ENCODE assay signal across 8 mouse cellular contexts in the genomic region with DNA sequence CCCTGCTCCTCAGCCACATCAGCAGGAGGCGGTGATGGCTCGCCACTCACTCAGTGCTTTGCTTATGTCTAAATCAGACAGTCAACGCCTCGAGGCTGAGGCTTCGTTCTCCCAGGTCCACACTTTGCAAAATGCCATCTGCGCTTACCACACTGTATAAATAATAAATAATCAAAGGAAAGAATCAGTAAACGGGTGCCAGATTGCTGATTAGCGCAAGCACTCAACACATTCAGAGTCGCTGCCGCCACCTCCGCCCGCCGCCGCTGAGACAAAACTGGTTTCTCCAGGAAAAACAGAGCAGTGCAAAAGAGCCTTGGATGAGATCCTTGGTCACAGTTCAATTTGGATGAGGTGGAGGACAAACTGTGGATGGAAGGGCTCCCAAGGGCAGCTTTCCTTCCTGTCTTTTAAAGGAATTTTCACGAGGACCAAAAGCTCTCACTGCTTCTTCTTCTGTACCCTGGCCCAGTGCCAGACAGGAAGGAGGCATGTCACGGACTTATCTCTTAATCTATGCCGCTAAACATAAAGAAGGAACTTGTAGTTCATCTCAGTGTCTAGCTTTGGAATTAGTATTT. TPM values are rescaled to one million over a fixed set of nuclear protein-coding genes. Genes with fewer than 3 reads are reported as not detected.
A peak's percentile ranks its signal among the peaks of the same experiment; 100 is the strongest.
DNase-seq lines count a peak whose midpoint lies in the region; ATAC-seq and TF ChIP-seq lines count a peak whose summit lies in the region.

No protein-coding gene starts in this region.

- DNase-seq in B cell, adult 2 months = peak; percentile 12 to 21
- DNase-seq in adrenal gland, adult 2 months = peak; percentile 83
- peak; percentile 69 for DNase-seq in kidney, postnatal 0 days (ENCODE audit: low spot score)
- peak; percentile 60 for DNase-seq in limb, embryonic 14.5 days (ENCODE audit: low spot score)
- peak; percentile 78 to 80 for DNase-seq in right cerebral cortex, adult 2 months (ENCODE audit: low spot score in 2 of 2)

- no peak for TF ChIP-seq POLR2A in limb, embryonic 14.5 days (IDR thresholded peaks at IDR 0.05; ENCODE audit: borderline replicate concordance, extremely low read depth, insufficient read depth, insufficient read length)

- H3K4me2 ChIP-seq in forebrain, embryonic 13.5 days = peak overlapping the region; percentile 17; the same call in 1 of the 2 replicates
- peak overlapping the region; percentile 50 for H3K4me2 ChIP-seq in heart, embryonic 12.5 days
- H3K4me2 ChIP-seq in kidney, postnatal 0 days (ENCODE audit: low read length) = no peak overlapping the region
- no peak overlapping the region for H3K4me2 ChIP-seq in limb, embryonic 14.5 days (replicated peaks; ENCODE audit: low read depth, low read length, severe bottlenecking)

- no peak overlapping the region for H3K9ac ChIP-seq in forebrain, embryonic 13.5 days
- no peak overlapping the region for H3K9ac ChIP-seq in heart, embryonic 12.5 days
- no peak overlapping the region for H3K9ac ChIP-seq in kidney, postnatal 0 days (ENCODE audit: low read depth, low read length)
- no peak overlapping the region for H3K9ac ChIP-seq in limb, embryonic 14.5 days (ENCODE audit: low read depth, low read length, severe bottlenecking)

- peaks cover 44% of the 10 kb centered on the region for H3K4me1 ChIP-seq in forebrain, embryonic 13.5 days
- H3K4me1 ChIP-seq in heart, embryonic 12.5 days (replicated peaks) = peaks cover 30% of the 10 kb centered on the region
- H3K4me1 ChIP-seq in kidney, postnatal 0 days (replicated peaks; ENCODE audit: insufficient read depth, low read length) = peaks cover 19% of the 10 kb centered on the region
- peaks cover 44% of the 10 kb centered on the region for H3K4me1 ChIP-seq in limb, embryonic 14.5 days (ENCODE audit: control insufficient read depth, insufficient read depth, low read length)

- no peaks in the 10 kb centered on the region for H3K36me3 ChIP-seq in forebrain, embryonic 13.5 days (ENCODE audit: poor library complexity, severe bottlenecking)
- H3K36me3 ChIP-seq in heart, embryonic 12.5 days = no peaks in the 10 kb centered on the region
- no peaks in the 10 kb centered on the region for H3K36me3 ChIP-seq in kidney, postnatal 0 days (ENCODE audit: insufficient read depth, low read length)
- H3K36me3 ChIP-seq in limb, embryonic 14.5 days (ENCODE audit: control insufficient read depth, insufficient read depth, low read length) = no peaks in the 10 kb centered on the region

- H3K4me3 ChIP-seq in forebrain, embryonic 13.5 days = no peak overlapping the region
- peak overlapping the region; percentile 16; the same call in 1 of the 2 replicates for H3K4me3 ChIP-seq in heart, embryonic 12.5 days
- no peak overlapping the region for H3K4me3 ChIP-seq in kidney, postnatal 0 days (replicated peaks; ENCODE audit: low read depth, low read length)
- no peak overlapping the region for H3K4me3 ChIP-seq in limb, embryonic 14.5 days (replicated peaks; ENCODE audit: low read length)

- ATAC-seq in forebrain, embryonic 13.5 days = peak; percentile 63
- no peak for ATAC-seq in heart, embryonic 12.5 days (ENCODE audit: insufficient number of reproducible peaks, low FRiP score)
- no peak for ATAC-seq in kidney, postnatal 0 days (replicated peaks; ENCODE audit: low FRiP score, low read depth)
- no peak for ATAC-seq in limb, embryonic 14.5 days (ENCODE audit: low FRiP score, low read depth)
- no peak for ATAC-seq in monocyte, adult 5-6 weeks (replicated peaks; ENCODE audit: insufficient number of reproducible peaks, low FRiP score, low TSS enrichment, poor library complexity, severe bottlenecking)

- peak overlapping the region; percentile 7; the same call in 1 of the 2 replicates for H3K27ac ChIP-seq in forebrain, embryonic 13.5 days
- peak overlapping the region; percentile 13; the same call in 1 of the 2 replicates for H3K27ac ChIP-seq in heart, embryonic 12.5 days (ENCODE audit: poor library complexity, severe bottlenecking)
- no peak overlapping the region for H3K27ac ChIP-seq in kidney, postnatal 0 days
- no peak overlapping the region for H3K27ac ChIP-seq in limb, embryonic 14.5 days (replicated peaks; ENCODE audit: low read depth, low read length)

- no peaks in the 10 kb centered on the region for H3K9me3 ChIP-seq in forebrain, embryonic 13.5 days (replicated peaks)
- no peaks in the 10 kb centered on the region for H3K9me3 ChIP-seq in heart, embryonic 12.5 days (replicated peaks)
- no peaks in the 10 kb centered on the region for H3K9me3 ChIP-seq in kidney, postnatal 0 days (replicated peaks; ENCODE audit: low read length)
- H3K9me3 ChIP-seq in limb, embryonic 14.5 days (ENCODE audit: control insufficient read depth, low read length) = no peaks in the 10 kb centered on the region

- TF ChIP-seq CTCF in kidney, postnatal 0 days (IDR thresholded peaks at IDR 0.05; ENCODE audit: low read depth) = no peak

- no peaks in the 10 kb centered on the region for H3K27me3 ChIP-seq in forebrain, embryonic 13.5 days
- no peaks in the 10 kb centered on the region for H3K27me3 ChIP-seq in heart, embryonic 12.5 days (replicated peaks)
- no peaks in the 10 kb centered on the region for H3K27me3 ChIP-seq in kidney, postnatal 0 days (ENCODE audit: insufficient read depth, low read length)
- no peaks in the 10 kb centered on the region for H3K27me3 ChIP-seq in limb, embryonic 14.5 days (ENCODE audit: control insufficient read depth, insufficient read depth, low read length)

- 48% methylated on average over 17 of the region's 17 CpGs for WGBS in forebrain, embryonic 13.5 days
- WGBS in heart, embryonic 12.5 days = 34% methylated on average over 17 of the region's 17 CpGs
- 47% methylated on average over 17 of the region's 17 CpGs for WGBS in kidney, postnatal 0 days
- 56% methylated on average over 17 of the region's 17 CpGs for WGBS in limb, embryonic 14.5 days

RNA-seq across cellular contexts. Expression of a gene that starts 32.5 kb away (rescaled TPM):
- 10 to 100 TPM in 1 of 2 experiments, 1 to 10 TPM in 1; 9.9 to 12.1 TPM for total RNA-seq in adrenal gland, adult 2 months (2021)
- 5.1 and 5.2 TPM in 2 replicates for polyA plus RNA-seq in adrenal gland, adult 2 months (2012; rRNA removed)
- polyA plus RNA-seq in forebrain, embryonic 13.5 days (2015; fragmentation: Nextera tagmentation; extraction: Ambion mirVana) = 6.6 and 7.4 TPM in 2 replicates
- polyA plus RNA-seq in heart, embryonic 12.5 days (2016; fragmentation: Nextera tagmentation; extraction: Ambion mirVana) = 6.8 and 7.1 TPM in 2 replicates
- polyA plus RNA-seq in kidney, postnatal 0 days (2015; fragmentation: Nextera tagmentation; extraction: Ambion mirVana) = 5.1 and 5.3 TPM in 2 replicates
- 10.6 and 13.0 TPM in 2 replicates for polyA plus RNA-seq in limb, embryonic 14.5 days (2012; rRNA removed)
- 7.9 and 8.1 TPM in 2 replicates for polyA plus RNA-seq in limb, embryonic 14.5 days (2014; fragmentation: Nextera tagmentation; extraction: Ambion mirVana)
- 7.9 to 14.6 TPM (median 11.3 TPM) in 3 replicates for total RNA-seq in monocyte, adult 5-6 weeks (2017)

RNA-seq across cellular contexts. Expression of a gene that starts 54.5 kb away (rescaled TPM):
- 10 to 100 TPM; 14.9 to 17.8 TPM for total RNA-seq in adrenal gland, adult 2 months (2021)
- polyA plus RNA-seq in adrenal gland, adult 2 months (2012; rRNA removed) = 13.5 and 14.1 TPM in 2 replicates
- polyA plus RNA-seq in forebrain, embryonic 13.5 days (2015; fragmentation: Nextera tagmentation; extraction: Ambion mirVana) = 32.1 and 34.1 TPM in 2 replicates
- polyA plus RNA-seq in heart, embryonic 12.5 days (2016; fragmentation: Nextera tagmentation; extraction: Ambion mirVana) = 23.2 and 27.6 TPM in 2 replicates
- 30.5 and 30.6 TPM in 2 replicates for polyA plus RNA-seq in kidney, postnatal 0 days (2015; fragmentation: Nextera tagmentation; extraction: Ambion mirVana)
- 12.1 and 12.5 TPM in 2 replicates for polyA plus RNA-seq in limb, embryonic 14.5 days (2012; rRNA removed)
- 27.2 and 28.4 TPM in 2 replicates for polyA plus RNA-seq in limb, embryonic 14.5 days (2014; fragmentation: Nextera tagmentation; extraction: Ambion mirVana)
- 4.6 to 10.2 TPM (median 8.2 TPM) in 3 replicates for total RNA-seq in monocyte, adult 5-6 weeks (2017)

Comparison
In these comparisons a context has a peak if more than half of its experiments do, and no peak if none do; other contexts are left out.
1. DNase-seq: peak in every context shown above with its lines; median percentile 83 in adrenal gland, adult 2 months; 79 in right cerebral cortex, adult 2 months; 69 in kidney, postnatal 0 days; 60 in limb, embryonic 14.5 days; 16 in B cell, adult 2 months.
2. H3K27ac ChIP-seq: peak in forebrain, embryonic 13.5 days (single experiment) and heart, embryonic 12.5 days (single experiment); none in kidney, postnatal 0 days (single experiment) and limb, embryonic 14.5 days (single experiment).
3. H3K4me2 ChIP-seq: peak in forebrain, embryonic 13.5 days (single experiment) and heart, embryonic 12.5 days (single experiment); none in kidney, postnatal 0 days (single experiment) and limb, embryonic 14.5 days (single experiment).